Mouse (Mus musculus) heart, postnatal 0 days (tissue): ENCODE data around the gene Olfr629. TPM values are rescaled to one million over a fixed set of nuclear protein-coding genes. Genes with fewer than 3 reads are reported as not detected.
A peak's percentile ranks its signal among the peaks of the same experiment; 100 is the strongest.
"Not testable (repeated sequence)": the region's sequence is repeated elsewhere in the genome, so short reads cannot be mapped to it uniquely, and the experiment has no call there.

Source experiments
- ATAC-seq: fragments of 200-750 bp; cut with Nextera tagmentation; 2 replicates; pipeline ENCODE4 v1.8.0; 2017; ENCODE audit warnings: low read depth, moderate number of reproducible peaks, moderate library complexity; ENCODE audit not compliant: insufficient read depth
- DNase-seq: peaks from one replicate; pipeline ENCODE4 v3.0.0-alpha.2; 2016; ENCODE audit warnings: low spot score
- H3K27ac ChIP-seq: fragments of 300-500 bp; sonication (generic); 2 replicates; pipeline ENCODE4 v1.5.1; 2014; ENCODE audit warnings: low read depth, mild to moderate bottlenecking
- H3K27me3 ChIP-seq: fragments of 300-500 bp; sonication (generic); 2 replicates; pipeline ENCODE4 v1.6.1; 2014; ENCODE audit warnings: low read length, mixed read lengths; ENCODE audit not compliant: control insufficient read depth, insufficient read depth
- H3K36me3 ChIP-seq: fragments of 300-500 bp; sonication (generic); replicated peaks from 2 replicates; pipeline ENCODE4 v1.6.1; 2014; ENCODE audit warnings: low read length, mixed read lengths; ENCODE audit not compliant: control insufficient read depth, insufficient read depth
- H3K4me1 ChIP-seq: fragments of 300-500 bp; sonication (generic); 2 replicates; pipeline ENCODE4 v1.6.1; 2014; ENCODE audit warnings: antibody characterized with exemption; ENCODE audit not compliant: control insufficient read depth, insufficient read depth
- H3K4me2 ChIP-seq: fragments of 300-500 bp; sonication (generic); 2 replicates; pipeline ENCODE4 v1.6.1; 2014; ENCODE audit warnings: low read depth, mild to moderate bottlenecking, low read length, moderate library complexity
- H3K4me3 ChIP-seq: fragments of 300-500 bp; sonication (generic); 2 replicates; pipeline ENCODE4 v1.5.1; 2014; ENCODE audit warnings: low read depth, low read length
- H3K9ac ChIP-seq: fragments of 300-500 bp; sonication (generic); replicated peaks from 2 replicates; pipeline ENCODE4 v1.6.1; 2014; ENCODE audit warnings: low read depth, low read length, mixed read lengths
- H3K9me3 ChIP-seq: fragments of 300-500 bp; sonication (generic); replicated peaks from 2 replicates; pipeline ENCODE4 v1.6.1; 2016; ENCODE audit warnings: low read length; ENCODE audit not compliant: control insufficient read depth
- CTCF ChIP-seq: IDR thresholded peaks from 2 replicates; pipeline ENCODE4 v1.5.1; 2016; ENCODE audit warnings: antibody characterized with exemption, control low read depth, low read depth
- EP300 ChIP-seq: IDR thresholded peaks from 2 replicates; pipeline ENCODE4 v1.6.1; 2016; ENCODE audit warnings: antibody characterized with exemption, low read depth
- WGBS: fragments of 180-500 bp; shearing (Covaris S2); extraction: QIAGEN DNeasy Blood & Tissue Kit; methylation state at CpG from one replicate; pipeline ENCODE4 v1.1.7; 2014; 5-methylcytosine and 5-hydroxymethylcytosine counted together
- polyA plus RNA-seq: library from polyadenylated mRNA; unstranded; fragments of >200 nt; fragmentation: Nextera tagmentation; extraction: Ambion mirVana; gene quantifications from 2 replicates; pipeline ENCODE4 v1.2.1, GENCODE M21; 2015
- total RNA-seq: library from RNA; depleted of rRNA; stranded (reverse); fragments of >200 nt; gene quantifications from 2 replicates; pipeline ENCODE4 v1.2.3, GENCODE M21; 2014; ENCODE audit warnings: low replicate concordance; rRNA removed

The Olfr629 gene
- total and polyA plus RNA-seq, 2 experiments from 2014 or later = not detected

GRCm38 (mm10) chr7:103757233-103757632 lies 12.5 kb upstream of the Olfr629 start, which contains the start of gene Olfr630:
Gene Olfr630 (minus strand): TSS chr7:103757333.
- Histone ChIP-seq H3K4me2 (no peak within 1 kb of the TSS), H3K27me3 (no peaks in the 10 kb centered on the region), H3K4me1 (no peaks in the 10 kb centered on the region), H3K36me3 (no peaks in the 10 kb centered on the region), H3K9ac (no peak within 1 kb of the TSS), H3K27ac (no peak within 1 kb of the TSS), H3K9me3 (no peaks in the 10 kb centered on the region), H3K4me3 (no peak within 1 kb of the TSS)
- DNase-seq (no peak), ATAC-seq (no peak)
- no peak for TF ChIP-seq EP300
- TF ChIP-seq CTCF = no peak
- WGBS = 34% methylated on average over 2 of the region's 2 CpGs

GRCm38 (mm10) chr7:103730074-103730473 lies 14.7 kb downstream of the Olfr629 start, which contains the start of gene Olfr628:
Gene Olfr628 (plus strand): TSS chr7:103730374.
- no peak within 1 kb of the TSS for H3K4me2 ChIP-seq
- no peak within 1 kb of the TSS for H3K4me3 ChIP-seq
- no peak within 1 kb of the TSS for H3K27ac ChIP-seq
- no peak for DNase-seq
- no peaks in the 10 kb centered on the region for H3K36me3 ChIP-seq
- ATAC-seq = no peak
- H3K9ac ChIP-seq = no peak within 1 kb of the TSS
- 78% methylated on average over 1 of the region's 1 CpGs for WGBS
- H3K27me3 ChIP-seq = no peaks in the 10 kb centered on the region
- no peaks in the 10 kb centered on the region for H3K4me1 ChIP-seq
- H3K9me3 ChIP-seq = no peaks in the 10 kb centered on the region
- TF ChIP-seq CTCF = no peak
- no peak for TF ChIP-seq EP300

GRCm38 (mm10) chr7:103716398-103716797 lies 28.3 kb downstream of the Olfr629 start:
- not testable (repeated sequence) for H3K4me3 ChIP-seq, H3K27ac ChIP-seq, ATAC-seq, H3K27me3 ChIP-seq, H3K9me3 ChIP-seq, H3K9ac ChIP-seq, H3K4me1 ChIP-seq, H3K4me2 ChIP-seq, H3K36me3 ChIP-seq, DNase-seq
- 86% methylated on average over 1 of the region's 1 CpGs for WGBS

- H3K9ac ChIP-seq = no peak within 1 kb of the TSS
- no peak within 1 kb of the TSS for H3K4me2 ChIP-seq
- no peaks in the 10 kb centered on the region for H3K4me1 ChIP-seq
- H3K36me3 ChIP-seq = no peaks in the 10 kb centered on the region
- no peak within 1 kb of the TSS for H3K27ac ChIP-seq
- no peak for TF ChIP-seq EP300
- no peak for TF ChIP-seq CTCF
- no peak for DNase-seq
- no peak for ATAC-seq
- no peaks in the 10 kb centered on the region for H3K27me3 ChIP-seq
- H3K9me3 ChIP-seq = no peaks in the 10 kb centered on the region
- no peak within 1 kb of the TSS for H3K4me3 ChIP-seq
Observed at GRCm38 (mm10) chr7:103714371-103714770, 30.4 kb downstream of the Olfr629 start, which contains the start of gene Olfr243. Gene Olfr243 (plus strand): TSS chr7:103714671.

GRCm38 (mm10) chr7:103712024-103712423 lies 32.7 kb downstream of the Olfr629 start:
- 41% methylated on average over 2 of the region's 2 CpGs for WGBS
- ATAC-seq (no peak), DNase-seq (no peak)
- no peaks in the 10 kb centered on the region for H3K36me3 ChIP-seq
- TF ChIP-seq CTCF (0 out of 2 replicates have a peak, but pooled peaks have one; percentile 13), EP300 (no peak)
- no peaks in the 10 kb centered on the region for H3K27me3 ChIP-seq
- no peaks in the 10 kb centered on the region for H3K4me1 ChIP-seq
- H3K4me3 ChIP-seq = no peak overlapping the region
- no peaks in the 10 kb centered on the region for H3K9me3 ChIP-seq
- H3K27ac ChIP-seq = no peak overlapping the region
- no peak overlapping the region for H3K9ac ChIP-seq
- H3K4me2 ChIP-seq = no peak overlapping the region

GRCm38 (mm10) chr7:103699469-103699868 lies 45.3 kb downstream of the Olfr629 start:
- no peaks in the 10 kb centered on the region for H3K4me1 ChIP-seq
- TF ChIP-seq CTCF = no peak
- TF ChIP-seq EP300 = no peak
- no peak overlapping the region for H3K27ac ChIP-seq
- H3K9ac ChIP-seq = no peak overlapping the region
- 80% methylated on average over 4 of the region's 4 CpGs for WGBS
- no peak for ATAC-seq
- no peaks in the 10 kb centered on the region for H3K27me3 ChIP-seq
- no peak overlapping the region for H3K4me2 ChIP-seq
- no peaks in the 10 kb centered on the region for H3K9me3 ChIP-seq
- no peaks in the 10 kb centered on the region for H3K36me3 ChIP-seq
- H3K4me3 ChIP-seq = no peak overlapping the region
- no peak for DNase-seq

Other genes with a start within 250 kb of the Olfr629 start
Only the 30 nearest of the 33 such genes appear.
- gene Olfr611, start 224.1 kb downstream of the Olfr629 start, total RNA-seq = not detected in 2 replicates
- gene Olfr611, start 224.1 kb downstream of the Olfr629 start, polyA plus RNA-seq = not detected in 2 replicates
- gene Olfr612, start 202.2 kb downstream of the Olfr629 start, total RNA-seq = not detected in 2 replicates
- gene Olfr612, start 202.2 kb downstream of the Olfr629 start, polyA plus RNA-seq = not detected in 2 replicates
- not detected in 2 replicates for gene Olfr613, start 196.9 kb downstream of the Olfr629 start, total RNA-seq
- not detected in 2 replicates for gene Olfr613, start 196.9 kb downstream of the Olfr629 start, polyA plus RNA-seq
- not detected in 2 replicates for gene Olfr615, start 188.9 kb downstream of the Olfr629 start, total RNA-seq
- gene Olfr615, start 188.9 kb downstream of the Olfr629 start, polyA plus RNA-seq = not detected in 2 replicates
- gene Olfr616, start 175.8 kb downstream of the Olfr629 start, total RNA-seq = not detected in 2 replicates
- gene Olfr616, start 175.8 kb downstream of the Olfr629 start, polyA plus RNA-seq = not detected in 2 replicates
- gene Olfr617, start 171.9 kb downstream of the Olfr629 start, total RNA-seq = not detected in 2 replicates
- not detected in 2 replicates for gene Olfr617, start 171.9 kb downstream of the Olfr629 start, polyA plus RNA-seq
- not detected in 2 replicates for gene Olfr618, start 154.8 kb downstream of the Olfr629 start, total RNA-seq
- gene Olfr618, start 154.8 kb downstream of the Olfr629 start, polyA plus RNA-seq = not detected in 2 replicates
- not detected in 2 replicates for gene Olfr619, start 144.4 kb downstream of the Olfr629 start, total RNA-seq
- not detected in 2 replicates for gene Olfr619, start 144.4 kb downstream of the Olfr629 start, polyA plus RNA-seq
- not detected in 2 replicates for gene Olfr620, start 132.4 kb downstream of the Olfr629 start, total RNA-seq
- gene Olfr620, start 132.4 kb downstream of the Olfr629 start, polyA plus RNA-seq = not detected in 2 replicates
- gene Olfr622, start 102.2 kb downstream of the Olfr629 start, total RNA-seq = not detected in 2 replicates
- gene Olfr622, start 102.2 kb downstream of the Olfr629 start, polyA plus RNA-seq = not detected in 2 replicates
- not detected in 2 replicates for gene Olfr623, start 81.2 kb downstream of the Olfr629 start, total RNA-seq
- gene Olfr623, start 81.2 kb downstream of the Olfr629 start, polyA plus RNA-seq = not detected in 2 replicates
- not detected in 2 replicates for gene Olfr624, start 73.8 kb downstream of the Olfr629 start, total RNA-seq
- gene Olfr624, start 73.8 kb downstream of the Olfr629 start, polyA plus RNA-seq = 0.03 TPM in 1 of 2 replicates, not detected in the other
- not detected in 2 replicates for gene Olfr625-ps1, start 62.2 kb downstream of the Olfr629 start, total RNA-seq
- not detected in 2 replicates for gene Olfr625-ps1, start 62.2 kb downstream of the Olfr629 start, polyA plus RNA-seq
- not detected in 2 replicates for gene Olfr243, start 30.3 kb downstream of the Olfr629 start, total RNA-seq
- not detected in 2 replicates for gene Olfr243, start 30.3 kb downstream of the Olfr629 start, polyA plus RNA-seq
- not detected in 2 replicates for gene Olfr628, start 14.6 kb downstream of the Olfr629 start, total RNA-seq
- not detected in 2 replicates for gene Olfr628, start 14.6 kb downstream of the Olfr629 start, polyA plus RNA-seq
- not detected in 2 replicates for gene Olfr630, start 12.4 kb upstream of the Olfr629 start, total RNA-seq
- not detected in 2 replicates for gene Olfr630, start 12.4 kb upstream of the Olfr629 start, polyA plus RNA-seq
- not detected in 2 replicates for gene Olfr69, start 26.7 kb upstream of the Olfr629 start, total RNA-seq
- gene Olfr69, start 26.7 kb upstream of the Olfr629 start, polyA plus RNA-seq = not detected in 2 replicates
- not detected in 2 replicates for gene Olfr68, start 34.8 kb upstream of the Olfr629 start, total RNA-seq
- gene Olfr68, start 34.8 kb upstream of the Olfr629 start, polyA plus RNA-seq = not detected in 2 replicates
- not detected in 2 replicates for gene Olfr67, start 46.9 kb upstream of the Olfr629 start, total RNA-seq
- not detected in 2 replicates for gene Olfr67, start 46.9 kb upstream of the Olfr629 start, polyA plus RNA-seq
- gene Hbb-bt, start 69.1 kb upstream of the Olfr629 start, total RNA-seq = 716 and 1,401 TPM in 2 replicates
- gene Hbb-bt, start 69.1 kb upstream of the Olfr629 start, polyA plus RNA-seq = 772 and 1,221 TPM in 2 replicates
- 5,431 and 6,330 TPM in 2 replicates for gene Hbb-bs, start 83.2 kb upstream of the Olfr629 start, total RNA-seq
- 3,638 and 5,614 TPM in 2 replicates for gene Hbb-bs, start 83.2 kb upstream of the Olfr629 start, polyA plus RNA-seq
- gene Hbb-bh2, start 95.6 kb upstream of the Olfr629 start, total RNA-seq = not detected in 2 replicates
- not detected in 2 replicates for gene Hbb-bh2, start 95.6 kb upstream of the Olfr629 start, polyA plus RNA-seq
- gene Hbb-bh1, start 98.2 kb upstream of the Olfr629 start, total RNA-seq = not detected in 2 replicates
- gene Hbb-bh1, start 98.2 kb upstream of the Olfr629 start, polyA plus RNA-seq = not detected in 2 replicates
- 0.80 TPM in 1 of 2 replicates, not detected in the other for gene Hbb-y, start 108.3 kb upstream of the Olfr629 start, total RNA-seq
- gene Hbb-y, start 108.3 kb upstream of the Olfr629 start, polyA plus RNA-seq = 2.2 and 2.7 TPM in 2 replicates
- gene Olfr66, start 141.3 kb upstream of the Olfr629 start, total RNA-seq = not detected in 2 replicates
- gene Olfr66, start 141.3 kb upstream of the Olfr629 start, polyA plus RNA-seq = not detected in 2 replicates
- gene Olfr64, start 149.5 kb upstream of the Olfr629 start, total RNA-seq = not detected in 2 replicates
- gene Olfr64, start 149.5 kb upstream of the Olfr629 start, polyA plus RNA-seq = not detected in 2 replicates
- gene Olfr65, start 158.5 kb upstream of the Olfr629 start, total RNA-seq = not detected in 2 replicates
- not detected in 2 replicates for gene Olfr65, start 158.5 kb upstream of the Olfr629 start, polyA plus RNA-seq
- not detected in 2 replicates for gene Olfr631, start 183.9 kb upstream of the Olfr629 start, total RNA-seq
- not detected in 2 replicates for gene Olfr631, start 183.9 kb upstream of the Olfr629 start, polyA plus RNA-seq
- gene Olfr632, start 189.4 kb upstream of the Olfr629 start, total RNA-seq = not detected in 2 replicates
- gene Olfr632, start 189.4 kb upstream of the Olfr629 start, polyA plus RNA-seq = not detected in 2 replicates
- gene Olfr633, start 199.5 kb upstream of the Olfr629 start, total RNA-seq = not detected in 2 replicates
- not detected in 2 replicates for gene Olfr633, start 199.5 kb upstream of the Olfr629 start, polyA plus RNA-seq